ENCODE assay signal across 9 mouse cellular contexts in genomic region chr17:26314291-26314690, GRCm38 (mm10).
DNase-seq lines count a peak whose midpoint lies in the region; ATAC-seq and TF ChIP-seq lines count a peak whose summit lies in the region.
"Had no signal": no experiment of that assay in that cellular context is flagged by ENCODE, and none has a peak within 500 bp of the region (broad histone marks: within the 10 kb centered on the region; RNA-seq: fewer than 3 reads in every experiment).

No protein-coding gene starts in this region.

- no peak overlapping the region for H3K27ac ChIP-seq in bone marrow, adult 2 months (ENCODE audit: control insufficient read depth, insufficient read depth, low read depth, low read length, poor library complexity)
- no peak overlapping the region for H3K27ac ChIP-seq in forebrain, postnatal 0 days (ENCODE audit: low read depth, low read length)
- no peak overlapping the region; the same call in 1 of the 2 replicates for H3K27ac ChIP-seq in hindbrain, embryonic 16.5 days (ENCODE audit: low read depth, low read length)
- no peak overlapping the region for H3K27ac ChIP-seq in left cerebral cortex, adult 2 months
- no peak overlapping the region for H3K27ac ChIP-seq in midbrain, embryonic 16.5 days (ENCODE audit: low read length)
- no peak overlapping the region for H3K27ac ChIP-seq in stomach, postnatal 0 days (replicated peaks)

- no peak for TF ChIP-seq POLR2A in bone marrow, adult 2 months (IDR thresholded peaks at IDR 0.05; ENCODE audit: borderline replicate concordance, control insufficient read depth, low read depth, low read length)

- no peaks in the 10 kb centered on the region for H3K36me3 ChIP-seq in forebrain, postnatal 0 days (ENCODE audit: insufficient read depth)
- no peaks in the 10 kb centered on the region for H3K36me3 ChIP-seq in hindbrain, embryonic 16.5 days (ENCODE audit: control insufficient read depth, insufficient read depth, low read length)
- no peaks in the 10 kb centered on the region for H3K36me3 ChIP-seq in midbrain, embryonic 16.5 days (ENCODE audit: control insufficient read depth, insufficient read depth, low read length)
- no peaks in the 10 kb centered on the region for H3K36me3 ChIP-seq in stomach, postnatal 0 days (ENCODE audit: control insufficient read depth, insufficient read depth, low read length)

- TF ChIP-seq CTCF in bone marrow, adult 2 months (IDR thresholded peaks at IDR 0.05; ENCODE audit: control insufficient read depth, insufficient read depth, low read length) = peak; percentile 33; the same call in 1 of the 2 replicates
- peak; percentile 87 for TF ChIP-seq CTCF in forebrain, postnatal 0 days (IDR thresholded peaks at IDR 0.05; ENCODE audit: low read depth)
- TF ChIP-seq CTCF in left cerebral cortex, adult 2 months (IDR thresholded peaks at IDR 0.05) = peak; percentile 67
- TF ChIP-seq CTCF in stomach, postnatal 0 days (IDR thresholded peaks at IDR 0.05; ENCODE audit: low read depth) = peak; percentile 86

- 11% methylated on average over 6 of the region's 6 CpGs for WGBS in bone marrow, adult 2 months
- WGBS in forebrain, postnatal 0 days = 9% methylated on average over 6 of the region's 6 CpGs
- WGBS in hindbrain, embryonic 16.5 days = 10% methylated on average over 6 of the region's 6 CpGs
- WGBS in midbrain, embryonic 16.5 days = 14% methylated on average over 6 of the region's 6 CpGs
- WGBS in stomach, postnatal 0 days = 10% methylated on average over 6 of the region's 6 CpGs

- no peak overlapping the region for H3K4me2 ChIP-seq in forebrain, postnatal 0 days (ENCODE audit: low read depth)
- H3K4me2 ChIP-seq in hindbrain, embryonic 16.5 days (ENCODE audit: low read length) = no peak overlapping the region
- no peak overlapping the region for H3K4me2 ChIP-seq in midbrain, embryonic 16.5 days (ENCODE audit: low read length)
- no peak overlapping the region for H3K4me2 ChIP-seq in stomach, postnatal 0 days (replicated peaks; ENCODE audit: low read depth)

- peak; percentile 12 for DNase-seq in CD4-positive, CD25-positive, alpha-beta regulatory T cell, adult 2 months (ENCODE audit: low read depth, low spot score)
- DNase-seq in forebrain, postnatal 0 days = peak; percentile 91
- DNase-seq in left cerebral cortex, adult 2 months (ENCODE audit: extremely low spot score in 1 of 2, low spot score in 2 of 2) = peak; percentile 78 to 83
- DNase-seq in stomach, postnatal 0 days (ENCODE audit: low spot score) = peak; percentile 85

- H3K4me3 ChIP-seq in bone marrow, adult 2 months (replicated peaks; ENCODE audit: control insufficient read depth, low read depth, low read length) = no peak overlapping the region
- no peak overlapping the region for H3K4me3 ChIP-seq in forebrain, postnatal 0 days (ENCODE audit: low read depth, low read length)
- H3K4me3 ChIP-seq in hindbrain, embryonic 16.5 days (ENCODE audit: low read length) = no peak overlapping the region
- H3K4me3 ChIP-seq in left cerebral cortex, adult 2 months = no peak overlapping the region
- no peak overlapping the region for H3K4me3 ChIP-seq in midbrain, embryonic 16.5 days (ENCODE audit: low read depth, low read length)
- H3K4me3 ChIP-seq in stomach, postnatal 0 days (ENCODE audit: low read depth, low read length) = no peak overlapping the region
- H3K4me3 ChIP-seq: megakaryocyte, embryonic 14.5 days had no signal

- H3K9me3 ChIP-seq in forebrain, postnatal 0 days (ENCODE audit: low read length) = no peaks in the 10 kb centered on the region
- H3K9me3 ChIP-seq in hindbrain, embryonic 16.5 days (ENCODE audit: control insufficient read depth, low read length) = no peaks in the 10 kb centered on the region
- no peaks in the 10 kb centered on the region for H3K9me3 ChIP-seq in midbrain, embryonic 16.5 days (replicated peaks; ENCODE audit: control insufficient read depth, low read length, poor library complexity, severe bottlenecking)
- no peaks in the 10 kb centered on the region for H3K9me3 ChIP-seq in stomach, postnatal 0 days (ENCODE audit: control insufficient read depth, low read length)

- H3K9ac ChIP-seq in forebrain, postnatal 0 days = no peak overlapping the region
- H3K9ac ChIP-seq in hindbrain, embryonic 16.5 days (ENCODE audit: low read depth, low read length) = 0 out of 2 replicates have a peak overlapping the region, but pooled peaks have one; percentile 29
- H3K9ac ChIP-seq in midbrain, embryonic 16.5 days (ENCODE audit: low read depth, low read length) = peak overlapping the region; percentile 26; the same call in 1 of the 2 replicates
- H3K9ac ChIP-seq in stomach, postnatal 0 days (ENCODE audit: low read length) = no peak overlapping the region

- H3K27me3 ChIP-seq in forebrain, postnatal 0 days (ENCODE audit: insufficient read depth, low read length) = no peaks in the 10 kb centered on the region
- no peaks in the 10 kb centered on the region for H3K27me3 ChIP-seq in hindbrain, embryonic 16.5 days (replicated peaks; ENCODE audit: control insufficient read depth, insufficient read depth, low read length)
- no peaks in the 10 kb centered on the region for H3K27me3 ChIP-seq in midbrain, embryonic 16.5 days (ENCODE audit: control insufficient read depth, insufficient read depth, low read depth, low read length)
- no peaks in the 10 kb centered on the region for H3K27me3 ChIP-seq in stomach, postnatal 0 days (ENCODE audit: control insufficient read depth, insufficient read depth, low read length)

- TF ChIP-seq EP300 in stomach, postnatal 0 days (optimal IDR thresholded peaks at IDR 0.05) = no peak

- H3K4me1 ChIP-seq in bone marrow, adult 2 months (ENCODE audit: control insufficient read depth, insufficient read depth, low read length) = no peaks in the 10 kb centered on the region; the same call in 1 of the 2 replicates
- H3K4me1 ChIP-seq in forebrain, postnatal 0 days (ENCODE audit: insufficient read depth) = no peaks in the 10 kb centered on the region
- no peaks in the 10 kb centered on the region; the same call in 1 of the 2 replicates for H3K4me1 ChIP-seq in hindbrain, embryonic 16.5 days (ENCODE audit: control insufficient read depth, insufficient read depth, low read depth, low read length)
- no peaks in the 10 kb centered on the region for H3K4me1 ChIP-seq in midbrain, embryonic 16.5 days (ENCODE audit: control insufficient read depth, insufficient read depth, low read length)
- no peaks in the 10 kb centered on the region for H3K4me1 ChIP-seq in stomach, postnatal 0 days (replicated peaks; ENCODE audit: control insufficient read depth, insufficient read depth)

- ATAC-seq in CD4-positive, CD25-positive, alpha-beta regulatory T cell, adult 4 months = no peak
- peak; percentile 78 for ATAC-seq in forebrain, postnatal 0 days
- peak; percentile 81 for ATAC-seq in hindbrain, embryonic 16.5 days
- ATAC-seq in midbrain, embryonic 16.5 days = 0 out of 2 replicates have a peak, but pooled peaks have one; percentile 56
- ATAC-seq in stomach, postnatal 0 days (ENCODE audit: low FRiP score, low TSS enrichment) = peak; percentile 76; the same call in 1 of the 2 replicates

- intact Hi-C loops in left cerebral cortex, adult 2 months (cut with DNase I) = loop anchor here (1.0 to 10.0 kb wide), 4 partner anchors 57 to 351 kb away; partner anchors contain the start of gene Atp6v0e

Comparison
In these comparisons a context has a peak if more than half of its experiments do, and no peak if none do; other contexts are left out.
1. DNase-seq: peak in every context shown above with its lines; median percentile 91 in forebrain, postnatal 0 days; 85 in stomach, postnatal 0 days; 80 in left cerebral cortex, adult 2 months; 12 in CD4-positive, CD25-positive, alpha-beta regulatory T cell, adult 2 months.
2. CTCF ChIP-seq: peak in every context shown above with its lines; median percentile 87 in forebrain, postnatal 0 days; 86 in stomach, postnatal 0 days; 67 in left cerebral cortex, adult 2 months; 33 in bone marrow, adult 2 months.
3. H3K9ac ChIP-seq: peak in hindbrain, embryonic 16.5 days (single experiment) and midbrain, embryonic 16.5 days (single experiment); none in forebrain, postnatal 0 days (single experiment) and stomach, postnatal 0 days (single experiment).